Mouse (Mus musculus): Measurements from ENCODE around the gene Cnih3. TPM values are rescaled to one million over a fixed set of nuclear protein-coding genes. Genes with fewer than 3 reads are reported as not detected.

The Cnih3 gene
- total and polyA plus RNA-seq, 3 experiments: 0.11 TPM; not detected in 2

DNA sequence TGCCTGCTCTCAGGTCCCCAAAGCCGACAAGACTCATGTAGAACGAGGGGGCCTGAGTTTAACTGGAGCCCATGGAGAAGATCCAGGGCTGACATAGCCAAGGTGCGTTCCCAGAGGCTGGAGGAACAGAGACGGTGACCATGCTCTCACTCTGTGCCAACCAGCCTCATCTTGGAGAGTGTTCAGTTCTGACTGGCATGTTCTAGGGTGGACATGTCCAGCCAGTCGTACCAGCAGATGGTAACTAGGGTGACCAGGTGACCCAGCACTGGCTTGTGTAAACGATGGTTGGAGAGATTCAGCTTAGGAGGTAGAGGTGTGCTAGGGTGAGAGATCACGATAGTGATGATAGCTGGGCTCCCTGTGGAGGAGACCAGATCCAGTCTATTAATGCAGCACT is 50.6 kb downstream of the Cnih3 start:
- no peak for DNase-seq (ENCODE audit: low spot score)
- no peak for ATAC-seq (ENCODE audit: extremely low read depth, insufficient number of reproducible peaks, low FRiP score, poor library complexity, severe bottlenecking)
- Histone ChIP-seq H3K36me3 (replicated peaks) (no peaks in the 10 kb centered on the region), H3K27me3 (ENCODE audit: insufficient read depth, low read length) (peaks cover 7% of the 10 kb centered on the region; the same call in 1 of the 2 replicates), H3K4me3 (ENCODE audit: low read depth, low read length) (no peak overlapping the region), H3K4me1 (ENCODE audit: insufficient read depth, low read depth, low read length) (no peaks in the 10 kb centered on the region), H3K9me3 (replicated peaks) (no peaks in the 10 kb centered on the region)
- TF ChIP-seq TAL1 (conservative IDR thresholded peaks at IDR 0.05; ENCODE audit: low read depth, low read length): no peak
- TF ChIP-seq CTCF (IDR thresholded peaks at IDR 0.05; ENCODE audit: low read depth, low read length): no peak

DNA sequence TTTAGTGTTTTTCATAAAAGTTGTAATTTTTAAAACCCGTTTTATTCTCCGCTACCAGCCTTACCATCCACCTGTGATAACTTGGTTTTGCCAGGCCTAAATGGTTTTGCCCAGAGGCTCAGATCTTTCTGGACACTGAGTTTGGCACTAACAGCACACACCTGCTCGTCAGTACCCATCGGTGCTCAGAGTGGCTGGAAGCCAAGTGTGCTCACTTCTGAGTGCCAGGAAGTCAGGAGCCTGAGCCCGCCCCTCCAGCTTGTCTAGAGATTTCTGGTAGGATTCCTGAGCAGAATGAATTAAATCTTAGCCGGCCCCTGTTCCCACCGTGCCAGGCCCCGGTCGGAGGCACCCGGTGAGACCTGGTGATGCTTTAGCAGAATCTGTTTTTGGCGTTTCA is 54.9 kb downstream of the Cnih3 start:
- H3K9me3 ChIP-seq (replicated peaks): no peaks in the 10 kb centered on the region
- ATAC-seq (ENCODE audit: extremely low read depth, insufficient number of reproducible peaks, low FRiP score, poor library complexity, severe bottlenecking): no peak
- TF ChIP-seq POLR2AphosphoS5 (IDR thresholded peaks at IDR 0.05; ENCODE audit: insufficient replicate concordance, low read depth, low read length) (no peak), TAL1 (conservative IDR thresholded peaks at IDR 0.05; ENCODE audit: low read depth, low read length) (no peak), CTCF (IDR thresholded peaks at IDR 0.05; ENCODE audit: low read depth, low read length) (no peak), GATA2 (IDR thresholded peaks at IDR 0.05; ENCODE audit: borderline replicate concordance, low read depth, low read length) (no peak), GATA1 (IDR thresholded peaks at IDR 0.05; ENCODE audit: borderline replicate concordance, low read length) (no peak)
- H3K4me1 ChIP-seq (ENCODE audit: insufficient read depth, low read depth, low read length): no peaks in the 10 kb centered on the region
- peaks cover 5% of the 10 kb centered on the region; the same call in 1 of the 2 replicates for H3K27me3 ChIP-seq (ENCODE audit: insufficient read depth, low read length)
- no peak overlapping the region for H3K4me3 ChIP-seq (ENCODE audit: low read depth, low read length)
- DNase-seq (ENCODE audit: low spot score): no peak
- H3K36me3 ChIP-seq (replicated peaks): no peaks in the 10 kb centered on the region

DNA sequence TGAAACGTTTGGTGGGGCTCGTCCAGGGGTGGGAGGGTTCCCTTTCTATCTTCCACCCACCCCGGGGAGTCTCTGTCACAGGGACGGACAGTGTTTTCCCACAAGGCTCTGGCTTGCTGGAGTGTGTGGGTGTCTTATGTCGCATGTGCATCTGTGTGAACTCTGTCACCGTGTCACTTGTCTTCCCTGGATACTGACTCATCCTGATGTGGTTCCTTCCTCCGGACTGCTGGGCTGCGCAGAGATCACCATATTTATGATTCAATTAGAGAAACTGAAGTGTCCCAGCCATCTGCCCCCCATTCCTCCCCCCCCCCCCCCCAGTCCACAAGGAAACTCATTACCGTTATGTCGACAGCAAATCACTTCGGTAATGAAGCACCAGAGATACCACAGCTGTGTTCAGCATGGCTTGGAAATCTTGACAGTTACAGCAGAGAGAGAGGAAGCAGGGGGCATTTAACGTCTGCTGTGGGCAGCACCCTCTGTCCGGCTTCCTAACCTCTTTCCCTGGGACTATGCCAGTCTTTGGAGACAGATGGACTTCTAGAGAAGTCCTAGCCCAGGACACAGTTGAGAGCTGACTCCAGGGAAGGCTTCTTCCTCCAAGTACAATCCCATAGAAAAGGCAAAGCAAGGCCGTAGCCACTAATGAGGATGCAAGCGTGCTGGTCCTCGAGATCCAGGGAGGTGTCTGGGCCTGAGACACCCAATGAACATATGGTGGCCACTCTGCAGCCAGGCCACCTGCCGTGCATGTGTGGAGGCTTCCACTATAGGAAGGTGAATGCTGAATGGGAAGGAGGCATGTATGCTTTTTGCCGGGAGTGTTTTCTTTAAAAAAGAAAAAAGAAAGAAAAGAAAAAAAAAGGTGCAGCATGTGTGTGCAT is 55.9 kb downstream of the Cnih3 start:
- peaks cover 2% of the 10 kb centered on the region; the same call in 1 of the 2 replicates for H3K27me3 ChIP-seq (ENCODE audit: insufficient read depth, low read length)
- H3K9me3 ChIP-seq (replicated peaks): no peaks in the 10 kb centered on the region
- DNase-seq (ENCODE audit: low spot score) (no peak), ATAC-seq (ENCODE audit: extremely low read depth, insufficient number of reproducible peaks, low FRiP score, poor library complexity, severe bottlenecking) (no peak)
- H3K4me1 ChIP-seq (ENCODE audit: insufficient read depth, low read depth, low read length): no peaks in the 10 kb centered on the region
- H3K36me3 ChIP-seq (replicated peaks): no peaks in the 10 kb centered on the region
- no peak overlapping the region for H3K4me3 ChIP-seq (ENCODE audit: low read depth, low read length)
- no peak for TF ChIP-seq CTCF (IDR thresholded peaks at IDR 0.05; ENCODE audit: low read depth, low read length)
- no peak for TF ChIP-seq TAL1 (conservative IDR thresholded peaks at IDR 0.05; ENCODE audit: low read depth, low read length)
- no peak for TF ChIP-seq GATA2 (IDR thresholded peaks at IDR 0.05; ENCODE audit: borderline replicate concordance, low read depth, low read length)
- no peak for TF ChIP-seq POLR2AphosphoS5 (IDR thresholded peaks at IDR 0.05; ENCODE audit: insufficient replicate concordance, low read depth, low read length)
- no peak for TF ChIP-seq GATA1 (IDR thresholded peaks at IDR 0.05; ENCODE audit: borderline replicate concordance, low read length)

DNA sequence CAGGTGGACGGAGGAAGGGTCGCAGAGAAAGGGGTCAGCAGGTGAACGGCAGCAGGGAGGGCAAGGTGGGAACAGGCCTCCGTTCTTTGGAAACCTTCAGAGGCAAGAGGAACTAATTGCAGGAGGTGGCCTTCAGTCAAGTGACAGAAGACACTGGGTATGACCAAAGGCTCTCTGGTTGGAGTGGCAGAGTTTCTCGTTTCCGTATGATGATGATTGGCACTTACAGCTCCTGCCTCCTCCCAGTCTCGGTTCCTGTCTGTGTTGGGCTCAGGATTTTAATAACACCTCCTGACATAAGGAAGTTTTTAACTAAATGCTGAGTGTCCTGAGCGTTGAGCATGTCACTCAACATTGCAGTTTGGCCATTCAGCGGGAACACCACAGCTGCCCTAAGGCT is 57.3 kb downstream of the Cnih3 start:
- Histone ChIP-seq H3K4me3 (ENCODE audit: low read depth, low read length) (no peak overlapping the region), H3K9me3 (replicated peaks) (no peaks in the 10 kb centered on the region), H3K27me3 (ENCODE audit: insufficient read depth, low read length) (peaks cover 2% of the 10 kb centered on the region; the same call in 1 of the 2 replicates), H3K36me3 (replicated peaks) (no peaks in the 10 kb centered on the region), H3K4me1 (ENCODE audit: insufficient read depth, low read depth, low read length) (no peaks in the 10 kb centered on the region)
- ATAC-seq (ENCODE audit: extremely low read depth, insufficient number of reproducible peaks, low FRiP score, poor library complexity, severe bottlenecking) (no peak), DNase-seq (ENCODE audit: low spot score) (no peak)
- TF ChIP-seq TAL1 (conservative IDR thresholded peaks at IDR 0.05; ENCODE audit: low read depth, low read length) (no peak), POLR2AphosphoS5 (IDR thresholded peaks at IDR 0.05; ENCODE audit: insufficient replicate concordance, low read depth, low read length) (no peak), GATA1 (IDR thresholded peaks at IDR 0.05; ENCODE audit: borderline replicate concordance, low read length) (no peak), GATA2 (IDR thresholded peaks at IDR 0.05; ENCODE audit: borderline replicate concordance, low read depth, low read length) (no peak), CTCF (IDR thresholded peaks at IDR 0.05; ENCODE audit: low read depth, low read length) (no peak)

DNA sequence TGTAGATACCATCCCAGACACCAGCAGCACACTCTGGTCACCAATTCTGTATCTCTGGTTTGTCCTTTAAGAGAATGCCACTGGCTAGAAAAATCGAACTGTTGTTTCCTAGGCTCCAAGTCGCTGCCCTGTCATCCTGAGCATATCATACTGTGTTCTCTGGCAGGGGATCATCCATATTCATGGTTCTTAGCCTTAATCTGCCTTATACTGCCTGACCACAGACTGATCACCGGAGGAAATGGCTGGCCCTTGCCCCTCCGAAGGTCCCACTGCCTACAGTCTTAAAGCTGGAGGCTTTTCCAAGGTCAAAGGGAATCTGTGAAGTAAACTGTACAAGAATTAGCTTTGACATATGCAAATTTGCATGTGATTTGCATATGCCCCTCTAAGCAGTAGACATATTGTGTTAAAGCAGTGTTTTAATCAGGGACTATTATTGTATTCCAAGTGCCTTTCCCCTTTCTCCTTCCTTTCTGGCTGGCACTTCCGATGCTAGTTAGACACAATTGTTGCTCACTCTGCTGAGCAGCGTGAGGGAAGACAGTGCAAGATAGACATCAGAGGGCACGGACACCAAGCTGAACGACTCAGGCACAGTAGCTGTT is 58.3 kb downstream of the Cnih3 start:
- Histone ChIP-seq H3K9me3 (replicated peaks) (no peaks in the 10 kb centered on the region), H3K4me1 (ENCODE audit: insufficient read depth, low read depth, low read length) (no peaks in the 10 kb centered on the region)
- no peak for DNase-seq (ENCODE audit: low spot score)

DNA sequence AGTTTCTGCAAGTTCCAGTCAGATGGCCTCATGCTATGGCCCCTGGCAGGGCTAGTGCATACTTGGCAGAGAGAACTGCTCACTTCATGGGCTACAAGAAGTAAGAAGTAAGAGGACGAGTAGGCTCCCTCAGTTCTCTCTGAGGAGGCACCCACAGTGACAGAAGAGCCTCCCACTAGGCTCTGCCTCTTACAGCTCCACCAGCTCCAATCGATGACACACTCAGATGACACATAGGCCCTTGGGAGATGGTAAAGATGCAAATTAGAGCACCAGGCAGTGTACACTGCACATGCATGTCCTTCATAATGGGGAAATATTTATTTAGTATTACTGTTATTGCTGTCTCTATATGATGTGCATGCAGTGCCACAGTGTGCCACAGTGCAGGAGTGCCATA is 62.6 kb downstream of the Cnih3 start:
- no peak for DNase-seq (ENCODE audit: low spot score)
- Histone ChIP-seq H3K9me3 (replicated peaks) (no peaks in the 10 kb centered on the region), H3K27me3 (ENCODE audit: insufficient read depth, low read length) (peaks cover 8% of the 10 kb centered on the region; the same call in 1 of the 2 replicates), H3K4me1 (ENCODE audit: insufficient read depth, low read depth, low read length) (no peaks in the 10 kb centered on the region), H3K4me3 (ENCODE audit: low read depth, low read length) (no peak overlapping the region), H3K36me3 (replicated peaks) (no peaks in the 10 kb centered on the region)
- TF ChIP-seq CTCF (IDR thresholded peaks at IDR 0.05; ENCODE audit: low read depth, low read length): no peak
- no peak for TF ChIP-seq GATA2 (IDR thresholded peaks at IDR 0.05; ENCODE audit: borderline replicate concordance, low read depth, low read length)
- no peak for TF ChIP-seq TAL1 (conservative IDR thresholded peaks at IDR 0.05; ENCODE audit: low read depth, low read length)
- no peak for TF ChIP-seq GATA1 (IDR thresholded peaks at IDR 0.05; ENCODE audit: borderline replicate concordance, low read length)
- no peak for ATAC-seq (ENCODE audit: extremely low read depth, insufficient number of reproducible peaks, low FRiP score, poor library complexity, severe bottlenecking)

More for the DNA sequence above, 58.3 kb downstream of the Cnih3 start:
- no peak for ATAC-seq (ENCODE audit: extremely low read depth, insufficient number of reproducible peaks, low FRiP score, poor library complexity, severe bottlenecking)
- Histone ChIP-seq H3K4me3 (ENCODE audit: low read depth, low read length) (no peak overlapping the region), H3K27me3 (ENCODE audit: insufficient read depth, low read length) (peaks cover 6% of the 10 kb centered on the region; the same call in 1 of the 2 replicates), H3K36me3 (replicated peaks) (no peaks in the 10 kb centered on the region)
- TF ChIP-seq TAL1 (conservative IDR thresholded peaks at IDR 0.05; ENCODE audit: low read depth, low read length) (no peak), CTCF (IDR thresholded peaks at IDR 0.05; ENCODE audit: low read depth, low read length) (no peak), GATA1 (IDR thresholded peaks at IDR 0.05; ENCODE audit: borderline replicate concordance, low read length) (no peak), POLR2AphosphoS5 (IDR thresholded peaks at IDR 0.05; ENCODE audit: insufficient replicate concordance, low read depth, low read length) (no peak), GATA2 (IDR thresholded peaks at IDR 0.05; ENCODE audit: borderline replicate concordance, low read depth, low read length) (no peak)

Measured in G1E (cell line).